Mouse (Mus musculus): ENCODE results near the gene Adcy6. TPM values are rescaled to one million over a fixed set of nuclear protein-coding genes. Genes with fewer than 3 reads are reported as not detected.

Gene Adcy6
- polyA plus RNA-seq, 1 experiment from 2014 or later = 18.9 TPM

- Histone ChIP-seq H3K9ac (ENCODE audit: low read length) (no peak overlapping the region), H3K27me3 (ENCODE audit: control insufficient read depth, insufficient read depth, low read length) (no peaks in the 10 kb centered on the region), H3K9me3 (ENCODE audit: control insufficient read depth, low read length) (no peaks in the 10 kb centered on the region), H3K4me2 (ENCODE audit: low read depth, severe bottlenecking) (no peak overlapping the region), H3K4me1 (ENCODE audit: control insufficient read depth, insufficient read depth, low read length) (no peaks in the 10 kb centered on the region; the same call in 1 of the 2 replicates), H3K27ac (replicated peaks; ENCODE audit: low read depth, low read length) (no peak overlapping the region), H3K4me3 (ENCODE audit: low read depth, low read length) (no peak overlapping the region), H3K36me3 (ENCODE audit: control insufficient read depth, insufficient read depth, low read length) (no peaks in the 10 kb centered on the region)
- DNase-seq (ENCODE audit: low spot score) = no peak
- no peak for ATAC-seq (ENCODE audit: insufficient number of reproducible peaks, low FRiP score, low TSS enrichment, low read depth)
- 21% methylated on average over 6 of the region's 6 CpGs for WGBS
Observed at GRCm38 (mm10) chr15:98622721-98623120, 12.8 kb upstream of the Adcy6 start.

GRCm38 (mm10) chr15:98622199-98622598 lies 12.3 kb upstream of the Adcy6 start:
- no peak for DNase-seq (ENCODE audit: low spot score)
- H3K4me3 ChIP-seq (ENCODE audit: low read depth, low read length) = no peak overlapping the region
- H3K4me2 ChIP-seq (ENCODE audit: low read depth, severe bottlenecking) = no peak overlapping the region
- no peaks in the 10 kb centered on the region for H3K9me3 ChIP-seq (ENCODE audit: control insufficient read depth, low read length)
- WGBS = 4% methylated on average over 7 of the region's 7 CpGs
- no peak overlapping the region for H3K9ac ChIP-seq (ENCODE audit: low read length)
- H3K4me1 ChIP-seq (ENCODE audit: control insufficient read depth, insufficient read depth, low read length) = no peaks in the 10 kb centered on the region; the same call in 1 of the 2 replicates
- no peaks in the 10 kb centered on the region for H3K36me3 ChIP-seq (ENCODE audit: control insufficient read depth, insufficient read depth, low read length)
- ATAC-seq (ENCODE audit: insufficient number of reproducible peaks, low FRiP score, low TSS enrichment, low read depth) = no peak
- H3K27me3 ChIP-seq (ENCODE audit: control insufficient read depth, insufficient read depth, low read length) = no peaks in the 10 kb centered on the region
- H3K27ac ChIP-seq (replicated peaks; ENCODE audit: low read depth, low read length) = no peak overlapping the region

- H3K4me2 ChIP-seq (ENCODE audit: low read depth, severe bottlenecking) = peak overlapping the region; percentile 5; the same call in 1 of the 2 replicates
- no peak overlapping the region for H3K4me3 ChIP-seq (ENCODE audit: low read depth, low read length)
- no peak overlapping the region for H3K27ac ChIP-seq (replicated peaks; ENCODE audit: low read depth, low read length)
- no peaks in the 10 kb centered on the region for H3K27me3 ChIP-seq (ENCODE audit: control insufficient read depth, insufficient read depth, low read length)
- WGBS = 2% methylated on average over 12 of the region's 12 CpGs
- H3K4me1 ChIP-seq (ENCODE audit: control insufficient read depth, insufficient read depth, low read length) = peaks cover 15% of the 10 kb centered on the region
- H3K9me3 ChIP-seq (ENCODE audit: control insufficient read depth, low read length) = no peaks in the 10 kb centered on the region
- DNase-seq (ENCODE audit: low spot score) (peak; percentile 96), ATAC-seq (ENCODE audit: insufficient number of reproducible peaks, low FRiP score, low TSS enrichment, low read depth) (peak; percentile 56)
- no peaks in the 10 kb centered on the region for H3K36me3 ChIP-seq (ENCODE audit: control insufficient read depth, insufficient read depth, low read length)
- no peak overlapping the region for H3K9ac ChIP-seq (ENCODE audit: low read length)
Observed at GRCm38 (mm10) chr15:98617176-98617537, 7.3 kb upstream of the Adcy6 start.

- no peak overlapping the region for H3K27ac ChIP-seq (replicated peaks; ENCODE audit: low read depth, low read length)
- H3K27me3 ChIP-seq (ENCODE audit: control insufficient read depth, insufficient read depth, low read length) = no peaks in the 10 kb centered on the region
- H3K9me3 ChIP-seq (ENCODE audit: control insufficient read depth, low read length) = no peaks in the 10 kb centered on the region
- peaks cover 15% of the 10 kb centered on the region for H3K4me1 ChIP-seq (ENCODE audit: control insufficient read depth, insufficient read depth, low read length)
- DNase-seq (ENCODE audit: low spot score) = peak; percentile 56
- H3K9ac ChIP-seq (ENCODE audit: low read length) = 0 out of 2 replicates have a peak overlapping the region, but pooled peaks have one; percentile 2
- peak overlapping the region; percentile 5; the same call in 1 of the 2 replicates for H3K4me2 ChIP-seq (ENCODE audit: low read depth, severe bottlenecking)
- 27% methylated on average over 20 of the region's 20 CpGs for WGBS
- no peaks in the 10 kb centered on the region for H3K36me3 ChIP-seq (ENCODE audit: control insufficient read depth, insufficient read depth, low read length)
- H3K4me3 ChIP-seq (ENCODE audit: low read depth, low read length) = no peak overlapping the region
- ATAC-seq (ENCODE audit: insufficient number of reproducible peaks, low FRiP score, low TSS enrichment, low read depth) = peak; percentile 32; the same call in 1 of the 2 replicates
Observed at GRCm38 (mm10) chr15:98616362-98617175, 6.7 kb upstream of the Adcy6 start.

GRCm38 (mm10) chr15:98615751-98616150 lies 5.9 kb upstream of the Adcy6 start:
- Histone ChIP-seq H3K4me3 (ENCODE audit: low read depth, low read length) (no peak overlapping the region), H3K4me2 (ENCODE audit: low read depth, severe bottlenecking) (no peak overlapping the region), H3K27ac (replicated peaks; ENCODE audit: low read depth, low read length) (no peak overlapping the region), H3K9ac (ENCODE audit: low read length) (no peak overlapping the region), H3K36me3 (ENCODE audit: control insufficient read depth, insufficient read depth, low read length) (no peaks in the 10 kb centered on the region), H3K4me1 (ENCODE audit: control insufficient read depth, insufficient read depth, low read length) (peaks cover 15% of the 10 kb centered on the region), H3K9me3 (ENCODE audit: control insufficient read depth, low read length) (no peaks in the 10 kb centered on the region), H3K27me3 (ENCODE audit: control insufficient read depth, insufficient read depth, low read length) (no peaks in the 10 kb centered on the region)
- no peak for ATAC-seq (ENCODE audit: insufficient number of reproducible peaks, low FRiP score, low TSS enrichment, low read depth)
- no peak for DNase-seq (ENCODE audit: low spot score)
- 71% methylated on average over 6 of the region's 6 CpGs for WGBS

- H3K4me1 ChIP-seq (ENCODE audit: control insufficient read depth, insufficient read depth, low read length) = peaks cover 15% of the 10 kb centered on the region
- peak overlapping the region; percentile 5; the same call in 1 of the 2 replicates for H3K27ac ChIP-seq (replicated peaks; ENCODE audit: low read depth, low read length)
- H3K36me3 ChIP-seq (ENCODE audit: control insufficient read depth, insufficient read depth, low read length) = no peaks in the 10 kb centered on the region
- 39% methylated on average over 6 of the region's 6 CpGs for whole genome bisulfite sequencing
- H3K9me3 ChIP-seq (ENCODE audit: control insufficient read depth, low read length) = no peaks in the 10 kb centered on the region
- no peak overlapping the region for H3K9ac ChIP-seq (ENCODE audit: low read length)
- no peak overlapping the region for H3K4me2 ChIP-seq (ENCODE audit: low read depth, severe bottlenecking)
- no peaks in the 10 kb centered on the region for H3K27me3 ChIP-seq (ENCODE audit: control insufficient read depth, insufficient read depth, low read length)
- H3K4me3 ChIP-seq (ENCODE audit: low read depth, low read length) = no peak overlapping the region
- no peak for ATAC-seq (ENCODE audit: insufficient number of reproducible peaks, low FRiP score, low TSS enrichment, low read depth)
- no peak for DNase-seq (ENCODE audit: low spot score)
Observed at GRCm38 (mm10) chr15:98614971-98615370, 5.1 kb upstream of the Adcy6 start.

GRCm38 (mm10) chr15:98614551-98614950 lies 4.7 kb upstream of the Adcy6 start:
- no peak for ATAC-seq (ENCODE audit: insufficient number of reproducible peaks, low FRiP score, low TSS enrichment, low read depth)
- H3K4me2 ChIP-seq (ENCODE audit: low read depth, severe bottlenecking) = no peak overlapping the region
- H3K4me1 ChIP-seq (ENCODE audit: control insufficient read depth, insufficient read depth, low read length) = peaks cover 15% of the 10 kb centered on the region
- DNase-seq (ENCODE audit: low spot score) = no peak
- H3K27ac ChIP-seq (replicated peaks; ENCODE audit: low read depth, low read length) = peak overlapping the region; percentile 5; the same call in 1 of the 2 replicates
- H3K36me3 ChIP-seq (ENCODE audit: control insufficient read depth, insufficient read depth, low read length) = no peaks in the 10 kb centered on the region
- H3K4me3 ChIP-seq (ENCODE audit: low read depth, low read length) = no peak overlapping the region
- H3K27me3 ChIP-seq (ENCODE audit: control insufficient read depth, insufficient read depth, low read length) = no peaks in the 10 kb centered on the region
- WGBS = 64% methylated on average over 9 of the region's 9 CpGs
- H3K9me3 ChIP-seq (ENCODE audit: control insufficient read depth, low read length) = no peaks in the 10 kb centered on the region
- H3K9ac ChIP-seq (ENCODE audit: low read length) = no peak overlapping the region

GRCm38 (mm10) chr15:98612229-98612628 lies 2.4 kb upstream of the Adcy6 start:
- Histone ChIP-seq H3K4me2 (ENCODE audit: low read depth, severe bottlenecking) (no peak overlapping the region), H3K36me3 (ENCODE audit: control insufficient read depth, insufficient read depth, low read length) (no peaks in the 10 kb centered on the region), H3K27ac (replicated peaks; ENCODE audit: low read depth, low read length) (no peak overlapping the region), H3K4me3 (ENCODE audit: low read depth, low read length) (no peak overlapping the region), H3K4me1 (ENCODE audit: control insufficient read depth, insufficient read depth, low read length) (peaks cover 27% of the 10 kb centered on the region), H3K9ac (ENCODE audit: low read length) (no peak overlapping the region), H3K9me3 (ENCODE audit: control insufficient read depth, low read length) (no peaks in the 10 kb centered on the region), H3K27me3 (ENCODE audit: control insufficient read depth, insufficient read depth, low read length) (no peaks in the 10 kb centered on the region)
- DNase-seq (ENCODE audit: low spot score) = no peak
- no peak for ATAC-seq (ENCODE audit: insufficient number of reproducible peaks, low FRiP score, low TSS enrichment, low read depth)
- 96% methylated on average over 3 of the region's 3 CpGs for WGBS

Data from limb, embryonic 11.5 days (tissue).